Mouse (Mus musculus) olfactory bulb, adult 2 months (tissue): ENCODE results near the gene Ptpn14.

Source experiments
- CTCF ChIP-seq: fragments of 200-500 bp; IDR thresholded peaks from 2 replicates; pipeline ENCODE4 v1.5.1; 2012; ENCODE audit warnings: low read depth, mild to moderate bottlenecking, low read length, moderate library complexity; ENCODE audit not compliant: insufficient read depth
- POLR2A ChIP-seq: fragments of 200-500 bp; IDR thresholded peaks from 2 replicates; pipeline ENCODE4 v1.6.1; 2012; ENCODE audit warnings: mild to moderate bottlenecking, low read depth, low read length, moderate library complexity; ENCODE audit not compliant: insufficient read depth

DNA sequence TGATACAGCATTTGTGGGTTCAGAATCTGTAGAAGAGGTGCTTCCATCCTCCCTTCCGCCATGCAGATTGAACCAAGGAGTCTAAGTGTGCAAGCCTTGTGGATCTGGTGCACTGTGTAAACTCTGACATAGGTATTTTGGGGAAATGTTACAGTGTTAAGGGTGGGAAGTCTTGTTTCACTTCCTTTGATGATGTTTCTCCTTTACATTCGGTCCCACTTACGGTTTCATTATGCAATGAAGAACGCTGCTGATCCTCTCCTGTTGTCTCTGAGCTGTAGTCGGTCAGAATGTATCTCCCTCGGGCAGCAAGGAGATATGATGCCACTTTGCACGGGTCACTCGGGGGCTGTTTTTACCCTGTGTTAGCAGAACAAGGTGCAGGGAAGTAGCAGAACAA, 143.6 kb downstream of the Ptpn14 start:
- no peak for TF ChIP-seq CTCF
- TF ChIP-seq POLR2A, result no peak
